Mouse (Mus musculus) hindbrain, embryonic 12.5 days (tissue): ENCODE results near the gene Bsg. TPM values are rescaled to one million over a fixed set of nuclear protein-coding genes. Genes with fewer than 3 reads are reported as not detected.
"Not testable (repeated sequence)": the region's sequence is repeated elsewhere in the genome, so short reads cannot be mapped to it uniquely, and the experiment has no call there.

Experiments used
- ATAC-seq: fragments of 200-750 bp; cut with Nextera tagmentation; 2 replicates; pipeline ENCODE4 v1.8.0; 2017; ENCODE audit warnings: moderate TSS enrichment; ENCODE audit not compliant: low FRiP score
- H3K27ac ChIP-seq: fragments of 300-500 bp; sonication (generic); 2 replicates; pipeline ENCODE4 v1.5.1; 2016; ENCODE audit warnings: mild to moderate bottlenecking
- H3K27me3 ChIP-seq: fragments of 300-500 bp; sonication (generic); 2 replicates; pipeline ENCODE4 v1.6.1; 2016; ENCODE audit warnings: mild to moderate bottlenecking
- H3K36me3 ChIP-seq: fragments of 300-500 bp; sonication (generic); 2 replicates; pipeline ENCODE4 v1.6.1; 2016; ENCODE audit warnings: mild to moderate bottlenecking
- H3K4me1 ChIP-seq: fragments of 300-500 bp; sonication (generic); 2 replicates; pipeline ENCODE4 v1.6.1; 2016
- H3K4me2 ChIP-seq: fragments of 300-500 bp; sonication (generic); replicated peaks from 2 replicates; pipeline ENCODE4 v1.6.1; 2016; ENCODE audit warnings: mild to moderate bottlenecking
- H3K4me3 ChIP-seq: fragments of 300-500 bp; sonication (generic); 2 replicates; pipeline ENCODE4 v1.5.1; 2016; ENCODE audit warnings: mild to moderate bottlenecking
- H3K9ac ChIP-seq: fragments of 300-500 bp; sonication (generic); 2 replicates; pipeline ENCODE4 v1.6.1; 2016; ENCODE audit warnings: mild to moderate bottlenecking, moderate library complexity
- H3K9me3 ChIP-seq: fragments of 300-500 bp; sonication (generic); replicated peaks from 2 replicates; pipeline ENCODE4 v1.6.1; 2016; ENCODE audit warnings: mild to moderate bottlenecking
- WGBS: fragments of 180-500 bp; shearing (Covaris S2); methylation state at CpG from one replicate; pipeline ENCODE4 v1.1.7; 2016; 5-methylcytosine and 5-hydroxymethylcytosine counted together
- polyA plus RNA-seq: library from polyadenylated mRNA; unstranded; fragments of >200 nt; fragmentation: Nextera tagmentation; extraction: Ambion mirVana; gene quantifications from 2 replicates; pipeline ENCODE4 v1.2.1, GENCODE M21; 2016

Gene Bsg
- polyA plus RNA-seq, 1 experiment from 2014 or later, result 658 TPM

GRCm38 (mm10) chr10:79697916-79698315, 6.4 kb upstream of the Bsg start:
- Histone ChIP-seq H3K4me1 (0 out of 2 replicates have a peak, but pooled peaks cover 2% of the 10 kb centered on the region), H3K27me3 (no peaks in the 10 kb centered on the region), H3K9me3 (no peaks in the 10 kb centered on the region), H3K36me3 (no peaks in the 10 kb centered on the region), H3K9ac (no peak overlapping the region), H3K27ac (no peak overlapping the region), H3K4me2 (no peak overlapping the region), H3K4me3 (no peak overlapping the region)
- 82% methylated on average over 6 of the region's 6 CpGs for WGBS
- ATAC-seq, result no peak

- no peaks in the 10 kb centered on the region for H3K9me3 ChIP-seq
- no peaks in the 10 kb centered on the region for H3K27me3 ChIP-seq
- H3K27ac ChIP-seq, result no peak overlapping the region
- 90% methylated on average over 6 of the region's 6 CpGs for WGBS
- ATAC-seq, result no peak
- H3K4me1 ChIP-seq, result 0 out of 2 replicates have a peak, but pooled peaks cover 2% of the 10 kb centered on the region
- H3K36me3 ChIP-seq, result no peaks in the 10 kb centered on the region
- no peak overlapping the region for H3K4me3 ChIP-seq
- H3K9ac ChIP-seq, result no peak overlapping the region
- H3K4me2 ChIP-seq, result no peak overlapping the region
Measured at GRCm38 (mm10) chr10:79698459-79698858, 5.8 kb upstream of the Bsg start.

- Histone ChIP-seq H3K4me3 (no peak overlapping the region), H3K36me3 (no peaks in the 10 kb centered on the region), H3K4me1 (peaks cover 12% of the 10 kb centered on the region), H3K9ac (peak overlapping the region; percentile 10; the same call in 1 of the 2 replicates), H3K9me3 (no peaks in the 10 kb centered on the region), H3K27ac (no peak overlapping the region), H3K4me2 (no peak overlapping the region), H3K27me3 (no peaks in the 10 kb centered on the region)
- no peak for ATAC-seq
- whole genome bisulfite sequencing, result 50% methylated on average over 7 of the region's 7 CpGs
Measured at GRCm38 (mm10) chr10:79700676-79701075, 3.6 kb upstream of the Bsg start.

GRCm38 (mm10) chr10:79701443-79702129, 2.7 kb upstream of the Bsg start:
- Histone ChIP-seq H3K9me3 (no peaks in the 10 kb centered on the region), H3K9ac (no peak overlapping the region), H3K36me3 (0 out of 2 replicates have a peak, but pooled peaks cover 6% of the 10 kb centered on the region), H3K27ac (no peak overlapping the region), H3K27me3 (no peaks in the 10 kb centered on the region), H3K4me2 (no peak overlapping the region), H3K4me1 (peaks cover 19% of the 10 kb centered on the region), H3K4me3 (no peak overlapping the region)
- ATAC-seq, result no peak
- WGBS, result 48% methylated on average over 10 of the region's 10 CpGs

GRCm38 (mm10) chr10:79702970-79703369, 1.3 kb upstream of the Bsg start:
- whole genome bisulfite sequencing, result 91% methylated on average over 4 of the region's 4 CpGs
- not testable (repeated sequence) for H3K4me3 ChIP-seq, H3K27me3 ChIP-seq, H3K36me3 ChIP-seq, ATAC-seq, H3K9ac ChIP-seq, H3K9me3 ChIP-seq, H3K4me2 ChIP-seq, H3K27ac ChIP-seq
- H3K4me1 ChIP-seq, result peaks cover 32% of the 10 kb centered on the region

DNA sequence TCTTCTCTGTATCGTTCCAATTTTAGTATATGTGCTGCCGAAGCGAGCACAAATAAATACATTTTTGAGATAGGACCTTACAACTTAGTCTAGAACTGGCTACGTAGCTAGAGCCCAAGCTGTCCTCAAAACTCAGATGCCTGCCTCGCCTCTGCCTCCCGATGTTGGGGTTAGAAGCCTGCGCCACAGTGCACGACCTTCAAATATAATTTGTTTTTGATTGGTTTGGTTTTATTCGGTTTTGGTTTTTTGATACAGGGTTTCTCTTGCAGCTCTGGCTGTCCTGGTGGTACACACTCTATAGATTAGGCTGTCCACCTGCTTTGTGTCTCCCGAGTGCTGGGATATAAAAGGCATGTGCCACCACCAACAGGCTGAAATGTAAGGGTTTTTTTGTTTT, 750 bp upstream of the Bsg start:
- H3K27me3 ChIP-seq, result no peaks in the 10 kb centered on the region
- H3K36me3 ChIP-seq, result 0 out of 2 replicates have a peak, but pooled peaks cover 8% of the 10 kb centered on the region
- peak overlapping the region; percentile 93 for H3K4me2 ChIP-seq
- H3K27ac ChIP-seq, result peak overlapping the region; percentile 84
- peaks cover 32% of the 10 kb centered on the region for H3K4me1 ChIP-seq
- peak overlapping the region; percentile 76; the same call in 1 of the 2 replicates for H3K4me3 ChIP-seq
- peak overlapping the region; percentile 23; the same call in 1 of the 2 replicates for H3K9ac ChIP-seq
- WGBS, result 83% methylated on average over 10 of the region's 10 CpGs
- ATAC-seq, result no peak
- H3K9me3 ChIP-seq, result no peaks in the 10 kb centered on the region

GRCm38 (mm10) chr10:79704970-79705360, 674 bp downstream of the Bsg start:
- peak overlapping the region; percentile 84 for H3K27ac ChIP-seq

DNA sequence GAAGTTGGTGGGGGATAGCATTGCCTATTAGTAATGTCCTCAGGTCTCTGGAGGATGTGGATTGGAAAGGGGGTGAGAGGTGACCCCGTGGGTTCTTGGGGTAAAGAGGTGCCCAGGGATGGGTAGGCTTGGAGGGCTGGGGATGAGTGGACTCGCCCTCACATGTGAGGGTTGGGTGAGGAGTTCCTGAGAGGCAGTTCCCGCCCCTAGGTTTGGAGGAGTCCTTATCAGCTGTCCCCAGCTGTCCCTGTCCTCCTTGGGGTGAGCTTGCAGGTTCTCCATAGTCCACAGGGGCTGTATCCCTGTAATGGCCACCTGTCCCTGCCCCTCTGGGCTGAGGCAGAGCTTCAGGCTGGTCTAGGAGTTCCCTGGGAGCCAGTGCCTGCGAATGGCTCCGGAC, 1.7 kb downstream of the Bsg start:
- Histone ChIP-seq H3K27ac (no peak overlapping the region), H3K4me2 (peak overlapping the region; percentile 93), H3K4me1 (peaks cover 32% of the 10 kb centered on the region), H3K9me3 (no peaks in the 10 kb centered on the region), H3K4me3 (peak overlapping the region; percentile 76; the same call in 1 of the 2 replicates), H3K9ac (peak overlapping the region; percentile 84), H3K27me3 (no peaks in the 10 kb centered on the region), H3K36me3 (peaks cover 32% of the 10 kb centered on the region)
- WGBS, result 78% methylated on average over 5 of the region's 5 CpGs
- no peak for ATAC-seq

More at GRCm38 (mm10) chr10:79704970-79705360, 674 bp downstream of the Bsg start:
- peak overlapping the region; percentile 84 for H3K9ac ChIP-seq
- H3K4me3 ChIP-seq, result peak overlapping the region; percentile 76
- no peaks in the 10 kb centered on the region for H3K9me3 ChIP-seq
- no peaks in the 10 kb centered on the region for H3K27me3 ChIP-seq
- no peak for ATAC-seq
- H3K4me1 ChIP-seq, result peaks cover 32% of the 10 kb centered on the region
- WGBS, result 5% methylated on average over 10 of the region's 10 CpGs
- H3K4me2 ChIP-seq, result peak overlapping the region; percentile 93
- H3K36me3 ChIP-seq, result peaks cover 22% of the 10 kb centered on the region

- Histone ChIP-seq H3K36me3 (peaks cover 38% of the 10 kb centered on the region), H3K4me1 (peaks cover 32% of the 10 kb centered on the region), H3K4me2 (peak overlapping the region; percentile 93), H3K4me3 (0 out of 2 replicates have a peak overlapping the region, but pooled peaks have one; percentile 76), H3K27me3 (no peaks in the 10 kb centered on the region), H3K9ac (peak overlapping the region; percentile 84), H3K27ac (no peak overlapping the region; the same call in 1 of the 2 replicates), H3K9me3 (no peaks in the 10 kb centered on the region)
- 82% methylated on average over 5 of the region's 5 CpGs for WGBS
- ATAC-seq, result no peak
Measured at GRCm38 (mm10) chr10:79706406-79707094, 2.3 kb downstream of the Bsg start.

DNA sequence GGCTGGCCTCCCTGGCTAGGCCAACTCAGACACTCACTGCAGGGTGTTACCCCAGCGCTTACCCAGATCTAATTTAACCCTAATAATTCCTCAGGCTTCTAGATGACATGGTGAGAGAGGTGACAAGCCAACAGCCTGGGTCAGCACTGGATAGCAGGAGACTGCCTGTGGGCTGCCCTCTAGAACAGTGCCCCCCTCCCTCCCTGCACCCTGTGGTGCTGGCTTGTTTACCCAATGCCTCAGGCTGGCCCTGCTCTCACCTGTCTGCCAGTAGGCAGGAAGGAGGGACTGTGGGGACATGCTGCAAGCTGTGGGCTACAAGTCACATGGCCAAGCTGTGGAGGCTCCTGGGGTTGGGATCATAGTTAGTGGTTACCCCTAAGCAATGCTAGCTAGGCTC, 2.9 kb downstream of the Bsg start:
- H3K36me3 ChIP-seq, result peaks cover 44% of the 10 kb centered on the region
- 74% methylated on average over 1 of the region's 1 CpGs for WGBS
- peak overlapping the region; percentile 93; the same call in 1 of the 2 replicates for H3K4me2 ChIP-seq
- peak overlapping the region; percentile 5 for H3K9ac ChIP-seq
- H3K27me3 ChIP-seq, result no peaks in the 10 kb centered on the region
- H3K9me3 ChIP-seq, result no peaks in the 10 kb centered on the region
- H3K4me3 ChIP-seq, result peak overlapping the region; percentile 12; the same call in 1 of the 2 replicates
- peaks cover 32% of the 10 kb centered on the region for H3K4me1 ChIP-seq
- ATAC-seq, result no peak
- H3K27ac ChIP-seq, result no peak overlapping the region

GRCm38 (mm10) chr10:79707759-79708158, 3.5 kb downstream of the Bsg start:
- no peak for ATAC-seq
- Histone ChIP-seq H3K9ac (peak overlapping the region; percentile 5; the same call in 1 of the 2 replicates), H3K4me3 (no peak overlapping the region), H3K4me2 (no peak overlapping the region), H3K27me3 (no peaks in the 10 kb centered on the region), H3K36me3 (peaks cover 45% of the 10 kb centered on the region), H3K9me3 (no peaks in the 10 kb centered on the region), H3K27ac (no peak overlapping the region), H3K4me1 (peaks cover 32% of the 10 kb centered on the region)
- whole genome bisulfite sequencing, result 73% methylated on average over 4 of the region's 4 CpGs

DNA sequence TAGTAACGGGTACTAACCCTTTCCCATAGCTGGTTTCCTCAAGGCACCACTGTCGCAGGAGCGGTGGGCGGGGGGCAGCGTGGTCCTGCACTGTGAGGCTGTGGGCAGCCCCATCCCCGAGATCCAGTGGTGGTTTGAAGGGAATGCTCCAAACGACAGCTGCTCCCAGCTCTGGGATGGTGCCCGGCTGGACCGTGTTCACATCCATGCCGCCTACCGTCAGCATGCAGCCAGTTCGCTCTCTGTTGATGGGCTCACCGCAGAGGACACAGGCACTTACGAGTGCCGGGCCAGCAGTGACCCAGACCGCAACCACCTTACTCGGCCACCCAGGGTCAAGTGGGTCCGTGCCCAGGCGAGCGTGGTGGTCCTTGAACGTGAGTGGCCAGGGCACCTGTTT, 4.4 kb downstream of the Bsg start:
- H3K9ac ChIP-seq, result no peak overlapping the region
- H3K9me3 ChIP-seq, result no peaks in the 10 kb centered on the region
- no peak overlapping the region for H3K27ac ChIP-seq
- peaks cover 32% of the 10 kb centered on the region for H3K4me1 ChIP-seq
- peaks cover 45% of the 10 kb centered on the region for H3K36me3 ChIP-seq
- no peak overlapping the region for H3K4me2 ChIP-seq
- no peak for ATAC-seq
- WGBS, result 92% methylated on average over 21 of the region's 21 CpGs
- H3K4me3 ChIP-seq, result no peak overlapping the region
- H3K27me3 ChIP-seq, result no peaks in the 10 kb centered on the region
